Mouse (Mus musculus) testis, adult 2 months (tissue): ENCODE data around the gene Rgs16.

Source experiments
- CTCF ChIP-seq: fragments of 200-500 bp; IDR thresholded peaks from 2 replicates; pipeline ENCODE4 v1.5.1; 2012; ENCODE audit warnings: low read depth, mild to moderate bottlenecking, inconsistent platforms, low read length, moderate library complexity; ENCODE audit not compliant: control insufficient read depth, insufficient read depth, insufficient replicate concordance
- POLR2A ChIP-seq: fragments of 200-500 bp; IDR thresholded peaks from 2 replicates; pipeline ENCODE4 v1.6.1; 2012; ENCODE audit warnings: low read depth, mild to moderate bottlenecking, inconsistent platforms, low read length, moderate library complexity; ENCODE audit not compliant: control insufficient read depth

DNA sequence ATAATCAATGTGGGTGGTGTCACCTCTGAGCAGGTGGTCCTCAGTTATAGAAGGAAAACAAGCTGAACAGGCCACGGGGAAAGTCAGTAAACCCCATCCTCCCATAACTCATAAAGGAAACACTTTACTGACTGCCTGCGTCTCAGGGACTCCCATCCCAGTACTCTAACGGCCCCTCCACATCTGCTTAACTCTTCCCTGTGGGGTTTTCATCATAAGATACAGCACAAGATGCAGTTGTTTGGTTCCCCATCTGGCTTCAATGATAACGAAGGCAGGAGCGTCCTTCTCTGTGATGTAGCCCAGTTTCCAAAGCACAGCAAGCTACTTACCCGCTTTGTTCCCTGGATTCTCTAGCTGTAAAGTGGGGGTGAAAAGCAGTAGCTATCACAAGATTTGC, 9.9 kb downstream of the Rgs16 start:
- TF ChIP-seq CTCF (no peak), POLR2A (no peak)
